Mouse (Mus musculus) megakaryocyte-erythroid progenitor cell, adult 5-6 weeks (primary cell): ENCODE measurements around the gene Slc12a4. TPM values are rescaled to one million over a fixed set of nuclear protein-coding genes. Genes with fewer than 3 reads are reported as not detected.
"Not testable (repeated sequence)": the region's sequence is repeated elsewhere in the genome, so short reads cannot be mapped to it uniquely, and the experiment has no call there.

Experiments
- ATAC-seq: replicated peaks from 2 replicates; pipeline ENCODE4 v1.8.0; 2016; ENCODE audit warnings: mild to moderate bottlenecking, inconsistent platforms; ENCODE audit not compliant: severe bottlenecking, poor library complexity, low FRiP score, low TSS enrichment
- total RNA-seq, 2 experiments: library from RNA; stranded (forward) in 1 of 2; stranded (reverse) in 1 of 2; fragments of 200-1000, 215-1000 nt in 1 of 2; fragments of >200 nt in 1 of 2; fragmentation: Nextera tagmentation in 1 of 2; gene quantifications; 2 replicates each; pipeline ENCODE4 v1.2.3; 2014 to 2017

Slc12a4 gene
- total RNA-seq (2014; fragmentation: Nextera tagmentation) = 11.4 and 14.2 TPM in 2 replicates
- 4.7 and 10.5 TPM in 2 replicates for total RNA-seq (2017)

DNA sequence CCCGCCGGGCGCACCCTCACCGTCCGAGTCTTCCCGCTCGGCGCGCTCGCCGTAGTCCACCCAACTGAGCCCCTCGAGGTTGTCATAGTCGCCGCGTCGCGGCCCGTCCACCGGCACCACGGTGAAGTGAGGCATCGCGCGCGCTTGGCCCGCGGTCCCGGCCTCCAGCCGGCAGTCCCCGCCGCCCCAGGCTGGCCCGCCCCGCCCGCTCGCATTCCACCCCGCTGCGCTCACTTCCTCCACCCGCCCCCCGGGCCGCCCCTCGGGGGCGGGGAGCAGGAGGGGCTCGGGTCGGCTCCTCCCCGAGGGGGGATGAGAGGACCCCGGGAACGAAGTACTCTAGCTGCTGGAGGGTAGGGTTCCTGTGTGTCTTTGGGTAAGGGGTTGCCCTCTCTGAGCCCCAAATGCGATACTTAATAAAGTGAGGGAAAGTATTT lies at the start of gene Slc12a4:
TSS of gene Slc12a4 (minus strand) at position 193 of the 437 bp plus-strand sequence.
- ATAC-seq = no peak

DNA sequence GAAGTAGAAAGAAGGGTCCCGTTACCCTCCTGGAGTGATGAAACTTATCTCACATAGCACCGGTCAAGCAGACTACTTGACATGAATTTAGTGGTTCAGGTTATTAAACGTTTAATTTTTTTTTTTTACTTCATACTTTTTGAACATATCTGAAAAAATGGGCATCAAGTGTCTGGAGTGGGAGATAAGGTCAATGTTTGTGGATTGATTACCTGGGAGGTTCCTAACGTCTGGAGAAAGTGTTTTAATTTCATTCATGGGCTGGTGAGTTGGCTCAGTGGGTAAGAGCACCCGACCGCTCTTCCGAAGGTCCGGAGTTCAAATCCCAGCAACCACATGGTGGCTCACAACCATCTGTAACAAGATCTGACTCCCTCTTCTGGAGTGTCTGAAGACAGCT lies 46.3 kb upstream of the Slc12a4 start:
- ATAC-seq = not testable (repeated sequence)

DNA sequence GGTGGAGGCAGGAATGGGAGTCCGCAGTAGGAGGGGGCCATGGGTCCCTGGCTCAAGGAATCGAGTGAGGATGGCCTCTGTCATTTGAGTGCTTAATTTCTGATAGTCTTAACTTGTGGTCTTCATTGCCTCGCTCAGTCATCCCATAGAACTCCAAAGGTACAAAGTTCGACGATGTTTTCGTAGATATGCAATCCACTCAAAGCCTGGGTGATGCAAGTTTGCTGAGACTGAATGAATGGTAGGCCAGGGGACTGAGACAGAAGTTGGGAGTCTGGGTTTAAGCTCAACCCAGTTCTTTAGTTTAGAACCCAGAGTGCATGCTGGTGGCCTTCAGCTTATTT lies 45.7 kb upstream of the Slc12a4 start, which contains the start of gene Ddx28:
TSS of gene Ddx28 (minus strand) at position 240 of the 344 bp plus-strand sequence.
- ATAC-seq = peak; percentile 15; the same call in 1 of the 2 replicates

GRCm38 (mm10) chr8:106010748-106011642 lies 45.1 kb upstream of the Slc12a4 start:
- ATAC-seq = peak; percentile 91

DNA sequence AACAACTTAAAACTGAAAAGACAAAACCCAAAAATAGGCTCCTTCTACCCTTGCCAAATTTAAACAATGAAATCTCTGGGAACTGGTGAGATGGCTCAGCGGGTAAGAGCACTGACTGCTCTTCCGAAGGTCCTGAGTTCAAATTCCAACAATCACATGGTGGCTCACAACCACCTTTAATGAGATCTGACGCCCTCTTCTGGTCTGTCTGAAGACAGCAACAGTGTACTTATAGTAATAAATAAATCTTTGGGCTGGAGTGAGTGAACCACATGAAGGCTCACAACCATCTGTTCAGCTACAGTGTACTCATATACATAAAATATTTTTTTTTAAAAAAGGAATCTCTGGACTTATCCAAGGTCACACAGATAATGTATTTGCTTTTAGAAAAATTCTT lies 42.0 kb upstream of the Slc12a4 start:
- ATAC-seq = not testable (repeated sequence)

DNA sequence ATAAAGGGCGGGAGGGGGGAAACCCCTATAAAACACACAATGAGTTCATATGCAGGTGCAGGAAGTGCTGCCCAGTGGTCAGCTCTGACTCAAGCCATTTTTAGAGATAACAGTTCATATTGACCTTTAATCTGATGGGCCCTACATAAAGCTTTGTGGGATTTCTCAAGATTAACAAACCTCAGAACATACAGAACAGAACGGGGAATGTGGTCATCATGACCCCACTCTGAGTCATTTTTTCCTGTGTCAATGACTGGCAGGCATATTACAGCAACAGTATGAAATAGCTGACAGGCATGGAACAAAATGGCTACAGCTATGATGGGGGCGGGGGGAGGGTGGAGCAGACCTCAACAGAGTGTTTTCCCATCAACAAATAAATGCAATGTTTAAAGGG lies 41.2 kb upstream of the Slc12a4 start:
- ATAC-seq = no peak

DNA sequence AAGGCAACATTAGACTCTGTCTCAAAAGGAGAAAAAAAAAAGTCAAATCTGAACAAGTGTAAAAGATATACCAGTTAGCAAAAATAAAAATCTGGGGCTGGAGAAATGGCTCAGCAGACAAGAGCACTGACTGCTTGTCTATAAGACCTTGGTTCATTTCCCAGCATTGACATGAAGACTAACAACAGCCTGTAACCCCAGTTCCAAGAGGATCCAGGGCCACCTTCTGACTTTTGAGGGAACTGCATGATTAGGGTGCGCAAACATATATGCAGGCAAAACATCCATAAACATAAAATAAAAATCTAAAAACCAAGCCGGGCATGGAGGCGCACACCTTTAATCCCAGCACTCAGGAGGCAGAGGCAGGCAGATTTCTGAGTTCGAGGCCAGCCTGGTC lies 40.5 kb upstream of the Slc12a4 start:
- no peak for ATAC-seq

GRCm38 (mm10) chr8:106005875-106006274 lies 40.0 kb upstream of the Slc12a4 start, which contains the start of gene Dpep2nb:
Dpep2nb (minus strand) TSS chr8:106005975.
- no peak for ATAC-seq

- no peak for ATAC-seq
Measured at GRCm38 (mm10) chr8:106004538-106005207, 38.8 kb upstream of the Slc12a4 start.

- ATAC-seq = no peak
Measured at GRCm38 (mm10) chr8:106001908-106002307, 36.0 kb upstream of the Slc12a4 start.

DNA sequence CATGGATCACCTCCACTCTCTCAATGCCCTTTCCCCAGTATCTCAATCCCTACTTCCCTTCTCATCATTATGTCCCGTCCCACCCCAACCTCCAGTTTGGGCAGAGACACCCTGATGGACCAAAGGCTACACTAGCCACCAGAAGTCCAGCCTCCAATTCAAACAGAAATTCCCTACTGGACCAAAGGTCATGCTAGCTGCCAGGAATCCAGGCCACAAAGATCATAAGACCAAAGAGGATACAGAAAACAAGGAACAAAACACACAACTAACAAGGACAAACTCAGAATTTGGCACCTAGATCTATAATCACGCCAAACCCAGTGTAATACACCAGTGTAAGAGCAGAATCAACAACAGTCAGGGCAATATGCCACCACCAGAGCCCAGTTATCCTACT lies 33.1 kb upstream of the Slc12a4 start:
- no peak for ATAC-seq

- ATAC-seq = 0 out of 2 replicates have a peak, but pooled peaks have one; percentile 39
Measured at GRCm38 (mm10) chr8:105996359-105996758, 30.5 kb upstream of the Slc12a4 start.

GRCm38 (mm10) chr8:105993226-105993625 lies 27.3 kb upstream of the Slc12a4 start:
- ATAC-seq = no peak

DNA sequence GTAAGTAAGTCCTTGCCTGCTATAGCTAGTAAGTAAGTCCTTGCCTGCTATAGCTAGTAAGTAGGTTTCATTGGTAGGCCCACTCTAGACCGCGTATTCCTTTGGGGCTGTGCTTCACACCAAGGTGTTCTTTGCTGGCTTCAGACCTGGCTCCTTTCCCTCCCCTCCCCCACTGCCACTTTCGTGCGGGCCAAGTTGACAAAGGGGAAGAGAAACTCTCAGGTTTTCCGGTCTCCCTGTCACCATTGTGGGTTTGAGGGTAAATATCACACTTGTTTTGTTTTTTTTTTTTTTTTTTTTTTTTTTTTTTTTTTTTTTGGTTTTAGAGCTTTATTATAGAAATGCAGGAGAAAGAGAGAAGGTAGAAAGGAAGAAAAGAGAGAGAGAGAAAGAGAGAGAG lies 26.6 kb upstream of the Slc12a4 start:
- no peak for ATAC-seq

GRCm38 (mm10) chr8:105991546-105991945 lies 25.6 kb upstream of the Slc12a4 start:
- no peak for ATAC-seq

DNA sequence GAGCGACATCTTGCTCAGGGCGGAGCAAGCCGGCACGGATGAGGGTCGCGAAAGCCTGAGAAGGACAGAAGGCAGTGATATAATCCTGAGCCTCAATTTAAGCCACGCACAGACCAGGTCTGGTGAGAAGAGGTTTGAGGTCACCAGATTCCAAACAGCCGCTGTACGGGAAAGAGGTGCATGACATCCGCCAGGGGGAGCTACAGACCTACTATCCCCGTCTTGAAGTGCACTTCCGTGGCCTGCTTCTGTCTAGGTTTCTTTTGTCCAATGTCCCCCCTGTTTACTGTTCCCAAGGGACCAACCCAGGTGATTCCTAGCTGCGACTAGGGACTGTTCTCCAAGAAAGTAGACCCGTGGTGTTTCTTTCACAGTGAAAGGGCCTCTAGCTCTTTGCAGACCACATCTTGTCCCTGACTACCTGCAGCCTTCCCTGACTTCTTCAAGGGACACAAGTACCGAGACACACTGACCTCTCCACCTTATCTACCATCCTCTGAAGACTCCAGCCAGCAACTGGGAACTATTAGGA lies 25.0 kb upstream of the Slc12a4 start, which contains the start of gene Dus2:
TSS of gene Dus2 (plus strand) at position 482 of the 532 bp plus-strand sequence.
- ATAC-seq = peak; percentile 86

DNA sequence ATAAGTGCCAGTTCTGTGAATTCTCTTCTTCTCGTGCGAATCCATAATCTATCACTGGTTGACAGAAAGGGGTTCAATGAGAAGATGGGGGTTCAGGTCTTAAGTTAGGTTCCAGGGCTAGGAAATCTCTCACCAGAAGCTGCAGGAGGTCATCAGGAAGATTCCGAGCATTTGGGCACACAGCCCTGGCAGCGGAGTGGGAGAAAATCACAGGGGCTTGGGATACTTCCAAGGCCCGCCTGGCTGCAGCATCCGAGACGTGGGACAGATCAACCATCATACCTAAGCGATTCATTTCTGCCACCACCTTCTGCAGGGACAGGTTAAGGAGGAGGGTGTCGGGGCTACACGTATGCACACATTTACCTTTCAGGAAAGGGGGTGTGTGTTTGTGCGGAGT lies 22.6 kb upstream of the Slc12a4 start:
- no peak for ATAC-seq

DNA sequence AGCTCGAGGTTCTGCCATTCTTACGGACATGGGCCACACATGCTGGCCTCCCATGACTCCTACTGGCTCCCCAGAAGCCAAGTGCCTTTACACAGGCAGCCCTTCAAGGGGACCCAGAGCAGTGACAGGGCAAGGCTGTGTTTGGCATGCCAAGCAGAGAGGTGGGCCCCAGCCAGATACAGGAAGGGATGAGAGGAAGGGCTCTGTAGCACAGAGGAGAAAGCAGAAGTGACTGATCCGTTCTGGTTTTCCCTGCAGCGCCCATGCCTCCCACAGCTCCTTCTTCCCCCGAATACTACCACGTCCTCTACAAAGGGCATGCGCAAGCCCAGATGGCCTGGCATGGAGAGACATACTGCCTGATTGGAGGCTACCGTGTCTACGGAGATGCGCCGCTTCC lies 17.5 kb upstream of the Slc12a4 start:
- ATAC-seq = peak; percentile 40; the same call in 1 of the 2 replicates

GRCm38 (mm10) chr8:105981146-105981545 lies 15.2 kb upstream of the Slc12a4 start:
- no peak for ATAC-seq

DNA sequence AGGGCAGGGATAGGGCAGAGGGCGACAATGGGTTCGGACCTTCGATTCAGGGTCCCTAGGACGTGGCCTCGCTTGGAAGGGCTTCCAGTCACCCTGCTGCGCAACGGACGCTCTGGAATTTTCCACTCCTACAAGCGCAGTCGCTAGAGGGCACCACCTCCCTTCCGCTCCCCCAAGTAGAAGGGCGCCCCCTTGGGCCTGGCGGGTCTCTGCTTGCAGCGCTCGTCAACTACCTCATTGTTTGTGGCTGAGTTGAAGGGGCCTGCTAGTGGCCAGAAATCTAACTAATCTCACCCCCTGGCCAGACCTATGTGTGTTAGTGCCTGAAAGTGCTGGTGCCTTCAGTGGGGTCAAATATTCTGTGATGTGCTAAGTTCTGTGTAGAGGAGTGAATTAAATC lies 13.4 kb upstream of the Slc12a4 start, which contains the start of gene Dpep3:
TSS of gene Dpep3 (minus strand) at position 105 of the 400 bp plus-strand sequence.
- ATAC-seq = no peak
